Mouse (Mus musculus): ENCODE data around the gene Tnnc2.

- TF ChIP-seq CTCF (IDR thresholded peaks at IDR 0.05; ENCODE audit: extremely low read depth, insufficient read depth, insufficient read length, insufficient replicate concordance), result no peak
- no peak for TF ChIP-seq POLR2A (IDR thresholded peaks at IDR 0.05; ENCODE audit: low read depth, low read length)
These were observed 11.8 kb downstream of the Tnnc2 start for GRCm38 (mm10) chr2:164767812-164768540.

All from spleen, adult 2 months (tissue).